Mouse (Mus musculus) gastrocnemius, adult 18-20 months (tissue): Measurements from ENCODE around the gene Cherp. TPM values are rescaled to one million over a fixed set of nuclear protein-coding genes. Genes with fewer than 3 reads are reported as not detected.

Experiments
- DNase-seq: peaks from one replicate; pipeline ENCODE4 v3.0.0; 2021; ENCODE audit warnings: low spot score
- microRNA-seq: library from miRNA; unstranded; fragments of <30 nt; microRNA quantifications from one replicate; pipeline ENCODE4 v1.2.0, GENCODE M21; 2021
- total RNA-seq, 2 experiments: library from RNA; stranded (reverse); gene quantifications; 2 replicates each; pipeline ENCODE4 v1.2.3; 2021

Gene Cherp
- total RNA-seq, 2 experiments from 2014 or later: 21.2 to 22.6 TPM

GRCm38 (mm10) chr8:72418073-72418472 is 57.0 kb downstream of the Cherp start:
- no peak for DNase-seq

GRCm38 (mm10) chr8:72415252-72415651 is 59.8 kb downstream of the Cherp start:
- DNase-seq: no peak

GRCm38 (mm10) chr8:72413839-72414238 is 61.2 kb downstream of the Cherp start:
- DNase-seq: no peak

Small RNA genes lying within 50 kb of the gene (microRNA-seq; reads per million reads assigned to microRNA genes)
- gene Mir7068: 7.5 reads per million, percentile 19 among the genes with 10 or more reads in this experiment

Other genes with a start within 250 kb of the Cherp start
- 10 to 100 TPM; 20.9 to 21.8 TPM for gene Ap1m1, start 235.2 kb downstream of the Cherp start, total RNA-seq
- gene Gm10282, start 170.0 kb downstream of the Cherp start, total RNA-seq: 1 to 10 TPM; 1.8 to 3.4 TPM
- 10 to 100 TPM; 22.5 to 37.9 TPM for gene Klf2, start 156.2 kb downstream of the Cherp start, total RNA-seq
- 10 to 100 TPM; 21.9 to 22.5 TPM for gene Eps15l1, start 53.8 kb downstream of the Cherp start, total RNA-seq
- 1 to 10 TPM; 3.5 to 4.7 TPM for gene Calr3, start 31.4 kb downstream of the Cherp start, total RNA-seq
- 1 to 10 TPM; 3.5 to 4.2 TPM for gene 1700030K09Rik, start 31.3 kb downstream of the Cherp start, total RNA-seq
- 10 to 100 TPM; 48.0 to 51.1 TPM for gene Slc35e1, start 17.4 kb upstream of the Cherp start, total RNA-seq
- 10 to 100 TPM in 1 of 2 experiments, 1 to 10 TPM in 1; 7.4 to 15.8 TPM for gene Med26, start 73.0 kb upstream of the Cherp start, total RNA-seq
- gene Smim7, start 95.9 kb upstream of the Cherp start, total RNA-seq: 10 to 100 TPM; 61.8 to 61.9 TPM
- 1,000 to 10,000 TPM; 1,126 to 1,216 TPM for gene Tmem38a, start 96.8 kb upstream of the Cherp start, total RNA-seq
- gene Nwd1, start 171.5 kb upstream of the Cherp start, total RNA-seq: under 1 TPM; 0.97 to 0.98 TPM
- gene Sin3b, start 248.1 kb upstream of the Cherp start, total RNA-seq: 10 to 100 TPM; 31.5 to 34.4 TPM